In the genomic region with DNA sequence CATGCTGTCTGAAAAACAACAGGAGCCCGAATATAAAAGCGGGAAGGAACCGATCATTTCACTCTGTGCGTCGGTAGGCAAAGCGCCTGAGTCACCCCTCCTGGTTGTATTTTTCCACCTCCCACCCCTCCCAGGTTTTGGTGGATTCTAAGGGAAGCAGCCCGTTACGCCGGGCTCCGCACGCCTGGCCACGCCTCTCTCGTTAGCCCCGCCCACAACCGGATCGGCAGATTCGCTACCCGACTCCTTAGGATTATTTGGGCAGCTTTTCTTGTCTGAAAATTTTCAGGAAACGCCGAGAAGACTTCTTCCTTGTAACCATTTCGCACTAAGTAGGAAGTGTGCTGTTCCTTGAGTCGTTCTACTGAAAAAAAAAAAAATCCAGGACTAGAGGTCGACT, we compare ENCODE assay signal across 8 mouse cellular contexts. TPM values are rescaled to one million over a fixed set of nuclear protein-coding genes. Genes with fewer than 3 reads are reported as not detected.
A peak's percentile ranks its signal among the peaks of the same experiment; 100 is the strongest.
DNase-seq lines count a peak whose midpoint lies in the region; ATAC-seq lines count a peak whose summit lies in the region.

A gene (plus strand): TSS at position 245 of the 400 bp plus-strand sequence.

- peak within 1 kb of the TSS; percentile 80 for H3K4me2 ChIP-seq in hindbrain, embryonic 11.5 days (replicated peaks; ENCODE audit: low read depth, low read length)

- no peaks in the 10 kb centered on the region for H3K27me3 ChIP-seq in hindbrain, embryonic 11.5 days (ENCODE audit: control insufficient read depth, insufficient read depth, low read length)

- H3K9ac ChIP-seq in hindbrain, embryonic 11.5 days (ENCODE audit: low read depth, low read length), result peak within 1 kb of the TSS; percentile 90

- peak within 1 kb of the TSS; percentile 95 for H3K27ac ChIP-seq in hindbrain, embryonic 11.5 days (ENCODE audit: low read depth, low read length)

- ATAC-seq in hindbrain, embryonic 11.5 days (ENCODE audit: low FRiP score), result peak; percentile 67

- H3K36me3 ChIP-seq in hindbrain, embryonic 11.5 days (ENCODE audit: control insufficient read depth, insufficient read depth, low read length), result peaks cover 5% of the 10 kb centered on the region; the same call in 1 of the 2 replicates

- DNase-seq in Muller cell, postnatal 12 days (ENCODE audit: inconsistent ontology term), result peak; percentile 95
- peak; percentile 91 for DNase-seq in cerebellum, adult 9-11 months
- peak; percentile 79 to 94 for DNase-seq in frontal cortex, adult 2 months (ENCODE audit: extremely low spot score in 1 of 2, low spot score in 1 of 2)
- DNase-seq in hindbrain, embryonic 11.5 days (ENCODE audit: low spot score), result peak; percentile 92
- DNase-seq in layer of hippocampus, postnatal 10 days (ENCODE audit: low spot score in 2 of 2), result peak; percentile 90 to 92
- peak; percentile 94 for DNase-seq in lung, postnatal 10 days
- peak; percentile 78 for DNase-seq in retina, adult 2 months (ENCODE audit: low read depth, low spot score)
- DNase-seq in thymus, postnatal 25 days, result peak; percentile 86

- H3K4me1 ChIP-seq in hindbrain, embryonic 11.5 days (replicated peaks; ENCODE audit: control insufficient read depth, insufficient read depth, low read length), result peaks cover 5% of the 10 kb centered on the region; the same call in 1 of the 2 replicates

- H3K4me3 ChIP-seq in hindbrain, embryonic 11.5 days (ENCODE audit: low read depth, low read length), result peak within 1 kb of the TSS; percentile 93

- H3K9me3 ChIP-seq in hindbrain, embryonic 11.5 days (ENCODE audit: control insufficient read depth, low read length), result no peaks in the 10 kb centered on the region

- 0% methylated on average over 23 of the region's 23 CpGs for WGBS in hindbrain, embryonic 11.5 days

RNA-seq across cellular contexts. Expression of the gene that starts here (rescaled TPM):
- polyA plus RNA-seq in frontal cortex, adult 2 months (2012; rRNA removed), result 20.2 and 21.8 TPM in 2 replicates
- 21.3 and 22.4 TPM in 2 replicates for polyA plus RNA-seq in hindbrain, embryonic 11.5 days (2014; fragmentation: Nextera tagmentation; extraction: Ambion mirVana)
- 10 to 100 TPM; 35.5 to 40.3 TPM for total RNA-seq in layer of hippocampus, postnatal 10 days (2021)

Comparison
In these comparisons a context has a peak if more than half of its experiments do, and no peak if none do; other contexts are left out.
1. Peak in every context shown above with its lines: DNase-seq, ATAC-seq, H3K4me3 ChIP-seq and H3K27ac ChIP-seq.